Mouse (Mus musculus) limb, embryonic 12.5 days (tissue): ENCODE data around the gene Ltbp1. TPM values are rescaled to one million over a fixed set of nuclear protein-coding genes. Genes with fewer than 3 reads are reported as not detected.

ENCODE experiments used
- ATAC-seq: fragments of 200-750 bp; cut with Nextera tagmentation; 2 replicates; pipeline ENCODE4 v1.8.0; 2017; ENCODE audit warnings: low read depth, moderate TSS enrichment; ENCODE audit not compliant: insufficient number of reproducible peaks, insufficient read depth, low FRiP score, low TSS enrichment
- H3K27ac ChIP-seq: fragments of 300-500 bp; sonication (generic); 2 replicates; pipeline ENCODE4 v1.5.1; 2016; ENCODE audit warnings: mild to moderate bottlenecking, moderate library complexity
- H3K27me3 ChIP-seq: fragments of 300-500 bp; sonication (generic); 2 replicates; pipeline ENCODE4 v1.6.1; 2016; ENCODE audit warnings: mild to moderate bottlenecking, moderate library complexity
- H3K36me3 ChIP-seq: fragments of 300-500 bp; sonication (generic); 2 replicates; pipeline ENCODE4 v1.6.1; 2016; ENCODE audit warnings: mild to moderate bottlenecking, moderate library complexity
- H3K4me1 ChIP-seq: fragments of 300-500 bp; sonication (generic); replicated peaks from 2 replicates; pipeline ENCODE4 v1.6.1; 2016
- H3K4me2 ChIP-seq: fragments of 300-500 bp; sonication (generic); 2 replicates; pipeline ENCODE4 v1.6.1; 2016; ENCODE audit warnings: mild to moderate bottlenecking, moderate library complexity
- H3K4me3 ChIP-seq: fragments of 300-500 bp; sonication (generic); replicated peaks from 2 replicates; pipeline ENCODE4 v1.5.1; 2016; ENCODE audit warnings: mild to moderate bottlenecking
- H3K9ac ChIP-seq: fragments of 300-500 bp; sonication (generic); replicated peaks from 2 replicates; pipeline ENCODE4 v1.6.1; 2016; ENCODE audit warnings: mild to moderate bottlenecking, moderate library complexity
- H3K9me3 ChIP-seq: fragments of 300-500 bp; sonication (generic); 2 replicates; pipeline ENCODE4 v1.6.1; 2016; ENCODE audit warnings: mild to moderate bottlenecking, moderate library complexity
- WGBS: fragments of 180-500 bp; shearing (Covaris S2); methylation state at CpG from one replicate; pipeline ENCODE4 v1.1.7; 2016; 5-methylcytosine and 5-hydroxymethylcytosine counted together
- polyA plus RNA-seq: library from polyadenylated mRNA; unstranded; fragments of >200 nt; fragmentation: Nextera tagmentation; extraction: Ambion mirVana; gene quantifications from 2 replicates; pipeline ENCODE4 v1.2.1, GENCODE M21; 2016

Ltbp1 gene
- polyA plus RNA-seq, 1 experiment from 2014 or later = 43.8 TPM

- Histone ChIP-seq H3K9ac (no peak overlapping the region), H3K4me3 (no peak overlapping the region), H3K4me2 (no peak overlapping the region), H3K4me1 (no peaks in the 10 kb centered on the region), H3K27me3 (no peaks in the 10 kb centered on the region), H3K9me3 (no peaks in the 10 kb centered on the region), H3K27ac (no peak overlapping the region), H3K36me3 (peaks cover 58% of the 10 kb centered on the region)
- WGBS = 87% methylated on average over 6 of the region's 6 CpGs
- no peak for ATAC-seq
Observed at GRCm38 (mm10) chr17:75366332-75366731, 361.0 kb downstream of the Ltbp1 start.

- Histone ChIP-seq H3K4me3 (no peak overlapping the region), H3K27me3 (no peaks in the 10 kb centered on the region), H3K27ac (no peak overlapping the region), H3K4me2 (no peak overlapping the region), H3K36me3 (peaks cover 61% of the 10 kb centered on the region), H3K9ac (no peak overlapping the region), H3K9me3 (no peaks in the 10 kb centered on the region), H3K4me1 (no peaks in the 10 kb centered on the region)
- ATAC-seq = no peak
- 94% methylated on average over 18 of the region's 18 CpGs for WGBS
Observed at GRCm38 (mm10) chr17:75367486-75368155, 362.3 kb downstream of the Ltbp1 start.

- peaks cover 56% of the 10 kb centered on the region for H3K36me3 ChIP-seq
Observed at GRCm38 (mm10) chr17:75368580-75368979, 363.2 kb downstream of the Ltbp1 start.

GRCm38 (mm10) chr17:75369351-75369750 lies 364.0 kb downstream of the Ltbp1 start:
- WGBS = 69% methylated on average over 7 of the region's 7 CpGs
- Histone ChIP-seq H3K4me1 (no peaks in the 10 kb centered on the region), H3K36me3 (peaks cover 49% of the 10 kb centered on the region), H3K27me3 (no peaks in the 10 kb centered on the region), H3K4me2 (no peak overlapping the region), H3K9ac (no peak overlapping the region), H3K27ac (no peak overlapping the region), H3K4me3 (no peak overlapping the region), H3K9me3 (no peaks in the 10 kb centered on the region)
- ATAC-seq = no peak

More at GRCm38 (mm10) chr17:75368580-75368979, 363.2 kb downstream of the Ltbp1 start:
- Histone ChIP-seq H3K27ac (no peak overlapping the region), H3K9ac (no peak overlapping the region), H3K4me2 (no peak overlapping the region), H3K4me1 (no peaks in the 10 kb centered on the region), H3K9me3 (no peaks in the 10 kb centered on the region), H3K4me3 (no peak overlapping the region), H3K27me3 (no peaks in the 10 kb centered on the region)
- 42% methylated on average over 5 of the region's 5 CpGs for WGBS
- no peak for ATAC-seq

- Histone ChIP-seq H3K9me3 (no peaks in the 10 kb centered on the region), H3K4me2 (no peak overlapping the region), H3K9ac (no peak overlapping the region), H3K4me3 (no peak overlapping the region), H3K4me1 (no peaks in the 10 kb centered on the region), H3K36me3 (peaks cover 41% of the 10 kb centered on the region), H3K27me3 (no peaks in the 10 kb centered on the region), H3K27ac (no peak overlapping the region)
- 90% methylated on average over 4 of the region's 4 CpGs for WGBS
- ATAC-seq = no peak
Observed at GRCm38 (mm10) chr17:75370120-75370519, 364.8 kb downstream of the Ltbp1 start.

- H3K4me3 ChIP-seq = no peak overlapping the region
- no peak overlapping the region for H3K27ac ChIP-seq
- H3K27me3 ChIP-seq = no peaks in the 10 kb centered on the region
- H3K36me3 ChIP-seq = peaks cover 26% of the 10 kb centered on the region
- no peak overlapping the region for H3K9ac ChIP-seq
- H3K4me1 ChIP-seq = no peaks in the 10 kb centered on the region
- ATAC-seq = no peak
- H3K4me2 ChIP-seq = no peak overlapping the region
- no peaks in the 10 kb centered on the region for H3K9me3 ChIP-seq
- WGBS = 91% methylated on average over 11 of the region's 11 CpGs
Observed at GRCm38 (mm10) chr17:75371650-75372049, 366.3 kb downstream of the Ltbp1 start.

- Histone ChIP-seq H3K27me3 (no peaks in the 10 kb centered on the region), H3K27ac (no peak overlapping the region), H3K4me1 (no peaks in the 10 kb centered on the region), H3K36me3 (peaks cover 22% of the 10 kb centered on the region), H3K4me3 (no peak overlapping the region), H3K9me3 (no peaks in the 10 kb centered on the region), H3K9ac (no peak overlapping the region), H3K4me2 (no peak overlapping the region)
- 61% methylated on average over 3 of the region's 3 CpGs for WGBS
- ATAC-seq = no peak
Observed at GRCm38 (mm10) chr17:75372371-75372770, 367.0 kb downstream of the Ltbp1 start.

- Histone ChIP-seq H3K9ac (no peak overlapping the region), H3K36me3 (peaks cover 16% of the 10 kb centered on the region), H3K9me3 (no peaks in the 10 kb centered on the region), H3K4me3 (no peak overlapping the region), H3K4me1 (no peaks in the 10 kb centered on the region; the same call in 1 of the 2 replicates), H3K27me3 (no peaks in the 10 kb centered on the region), H3K27ac (no peak overlapping the region), H3K4me2 (no peak overlapping the region)
- no peak for ATAC-seq
- 79% methylated on average over 5 of the region's 5 CpGs for WGBS
Observed at GRCm38 (mm10) chr17:75374287-75375024, 369.1 kb downstream of the Ltbp1 start.

- peaks cover 3% of the 10 kb centered on the region; the same call in 1 of the 2 replicates for H3K4me1 ChIP-seq
- H3K4me2 ChIP-seq = no peak overlapping the region
- H3K27me3 ChIP-seq = no peaks in the 10 kb centered on the region
- no peak for ATAC-seq
- peaks cover 8% of the 10 kb centered on the region; the same call in 1 of the 2 replicates for H3K36me3 ChIP-seq
- H3K27ac ChIP-seq = no peak overlapping the region
- no peaks in the 10 kb centered on the region for H3K9me3 ChIP-seq
- WGBS = 30% methylated on average over 9 of the region's 9 CpGs
- H3K4me3 ChIP-seq = no peak overlapping the region
- H3K9ac ChIP-seq = no peak overlapping the region
Observed at GRCm38 (mm10) chr17:75378256-75378871, 373.0 kb downstream of the Ltbp1 start.

- no peaks in the 10 kb centered on the region for H3K9me3 ChIP-seq
- H3K27ac ChIP-seq = no peak overlapping the region
- H3K4me2 ChIP-seq = no peak overlapping the region
- no peaks in the 10 kb centered on the region for H3K27me3 ChIP-seq
- H3K36me3 ChIP-seq = peaks cover 13% of the 10 kb centered on the region; the same call in 1 of the 2 replicates
- no peak overlapping the region for H3K9ac ChIP-seq
- no peak for ATAC-seq
- H3K4me3 ChIP-seq = no peak overlapping the region
- 12% methylated on average over 2 of the region's 2 CpGs for WGBS
- peaks cover 3% of the 10 kb centered on the region; the same call in 1 of the 2 replicates for H3K4me1 ChIP-seq
Observed at GRCm38 (mm10) chr17:75380167-75380566, 374.8 kb downstream of the Ltbp1 start.

GRCm38 (mm10) chr17:75388402-75388801 lies 383.0 kb downstream of the Ltbp1 start:
- Histone ChIP-seq H3K9me3 (no peaks in the 10 kb centered on the region), H3K27ac (no peak overlapping the region), H3K27me3 (no peaks in the 10 kb centered on the region), H3K9ac (no peak overlapping the region), H3K4me1 (no peaks in the 10 kb centered on the region), H3K36me3 (peaks cover 63% of the 10 kb centered on the region), H3K4me2 (no peak overlapping the region), H3K4me3 (no peak overlapping the region)
- no peak for ATAC-seq
- WGBS = 92% methylated on average over 4 of the region's 4 CpGs
